Mouse (Mus musculus): ENCODE results near the gene Adamtsl3.

- TF ChIP-seq CTCF (IDR thresholded peaks at IDR 0.05; ENCODE audit: low read depth), result no peak
- TF ChIP-seq EP300 (IDR thresholded peaks at IDR 0.05; ENCODE audit: low read depth), result no peak
Measured at GRCm38 (mm10) chr7:82476441-82477221, 141.1 kb downstream of the Adamtsl3 start.
